Mouse (Mus musculus): ENCODE data around the gene Adarb2.

DNA sequence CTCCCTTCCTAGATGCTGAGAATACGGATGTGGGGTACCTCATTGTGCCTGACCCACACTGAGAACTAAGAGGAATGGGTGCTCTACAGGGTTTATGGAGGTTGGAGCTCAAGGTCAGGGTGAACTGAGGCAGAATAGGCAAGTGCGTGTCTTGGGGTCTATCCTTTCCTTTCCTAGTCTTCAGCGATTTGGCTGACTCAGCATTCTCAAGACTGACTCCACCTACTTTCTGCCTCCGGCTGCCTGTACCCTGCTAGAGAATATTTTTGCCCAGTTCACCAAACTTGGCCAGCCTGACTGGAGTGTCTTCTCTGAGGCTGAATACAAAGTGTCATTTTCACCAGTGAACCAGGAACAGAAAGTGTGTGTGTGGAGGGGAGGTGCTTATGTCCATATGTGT, 163.4 kb downstream of the Adarb2 start:
- no peak for TF ChIP-seq POLR2A (IDR thresholded peaks at IDR 0.05; ENCODE audit: low read depth, low read length)
- TF ChIP-seq CTCF (IDR thresholded peaks at IDR 0.05; ENCODE audit: borderline replicate concordance, insufficient read depth, low read length): no peak

All from embryonic fibroblast, embryonic 13.5 days (primary cell).